Mouse (Mus musculus) heart, postnatal 0 days (tissue): ENCODE measurements around the gene 1110008P14Rik.

Source experiments
- CTCF ChIP-seq: IDR thresholded peaks from 2 replicates; pipeline ENCODE4 v1.5.1; 2016; ENCODE audit warnings: antibody characterized with exemption, control low read depth, low read depth
- EP300 ChIP-seq: IDR thresholded peaks from 2 replicates; pipeline ENCODE4 v1.6.1; 2016; ENCODE audit warnings: antibody characterized with exemption, low read depth

GRCm38 (mm10) chr2:32381141-32381774, 480 bp downstream of the 1110008P14Rik start:
- no peak for TF ChIP-seq EP300
- TF ChIP-seq CTCF = no peak
